Mouse (Mus musculus) A20 (cell line): ENCODE data around the gene Hmga1b.
A peak's percentile ranks its signal among the peaks of the same experiment; 100 is the strongest.
"Not testable (repeated sequence)": the region's sequence is repeated elsewhere in the genome, so short reads cannot be mapped to it uniquely, and the experiment has no call there.

Experiments
- DNase-seq: peaks from one replicate; pipeline ENCODE4 v3.0.0-alpha.2; 2011; ENCODE audit warnings: low read depth, low spot score

The Hmga1b gene

DNA sequence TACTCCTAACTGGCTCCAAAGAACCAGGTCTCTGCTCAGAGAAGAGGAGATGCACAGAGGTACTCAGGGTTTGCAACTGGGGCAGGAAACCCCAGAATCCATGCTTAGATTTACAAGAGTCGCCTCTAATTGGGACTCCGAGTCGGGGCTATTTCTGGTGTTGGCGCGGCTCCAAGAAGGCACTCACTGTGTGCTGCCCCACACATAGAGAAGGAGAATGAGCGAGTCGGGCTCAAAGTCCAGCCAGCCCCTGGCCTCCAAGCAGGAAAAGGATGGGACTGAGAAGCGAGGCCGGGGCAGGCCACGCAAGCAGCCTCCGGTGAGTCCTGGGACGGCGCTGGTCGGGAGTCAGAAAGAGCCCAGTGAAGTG is at the start of gene Hmga1b:
TSS of gene Hmga1b (plus strand) at position 123 of the 370 bp plus-strand sequence.
- not testable (repeated sequence) for DNase-seq

DNA sequence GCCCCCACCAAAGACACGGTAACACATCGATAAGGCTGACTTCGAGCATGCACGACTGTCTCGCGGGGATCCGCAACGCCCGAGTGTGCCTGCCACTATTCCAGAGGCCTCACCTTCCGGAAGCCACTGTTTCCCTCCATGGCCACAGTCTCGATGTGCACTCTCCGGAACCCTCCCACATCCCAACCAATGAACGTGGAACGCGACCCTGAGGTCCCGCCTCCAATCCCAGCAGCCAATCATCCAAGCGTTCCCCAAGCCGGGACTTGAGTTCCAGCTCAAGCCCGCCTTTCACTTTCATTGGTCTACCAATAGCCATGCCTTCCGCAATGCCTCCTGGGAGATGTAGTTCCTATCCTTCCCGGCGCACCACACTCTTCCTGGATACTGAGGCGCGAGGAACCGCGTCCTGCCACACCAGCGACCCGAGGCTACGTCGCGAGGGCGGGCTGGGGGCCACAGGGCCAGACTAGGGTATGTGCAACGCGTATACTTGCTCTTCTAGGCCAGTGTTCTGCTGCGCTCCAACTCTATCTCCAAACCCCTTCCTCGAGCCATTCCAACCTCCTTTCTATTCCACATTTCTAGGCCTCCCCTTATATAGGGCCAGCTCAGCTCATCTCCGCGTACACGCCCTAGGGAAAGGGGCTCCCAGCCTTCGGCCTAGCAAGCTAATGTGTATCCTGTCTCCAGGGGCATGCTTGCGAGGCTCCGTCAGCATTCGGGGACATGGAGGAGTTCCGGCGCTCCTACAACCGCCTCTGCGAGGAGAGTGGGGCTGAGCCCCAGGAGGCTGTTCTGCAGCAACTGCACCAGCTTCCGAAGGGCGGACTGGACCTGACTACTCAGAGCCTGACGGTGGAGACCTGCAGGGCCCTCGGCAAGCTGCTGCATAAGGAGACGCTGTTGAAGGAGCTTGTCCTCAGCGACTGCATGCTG is 48.7 kb upstream of the Hmga1b start, which contains the start of the genes Cenpx and Lrrc45:
TSS of gene Cenpx (minus strand) at position 159 of the 939 bp plus-strand sequence.
TSS of gene Lrrc45 (plus strand) at position 346 of the 939 bp plus-strand sequence.
- peak; percentile 98 for DNase-seq

DNA sequence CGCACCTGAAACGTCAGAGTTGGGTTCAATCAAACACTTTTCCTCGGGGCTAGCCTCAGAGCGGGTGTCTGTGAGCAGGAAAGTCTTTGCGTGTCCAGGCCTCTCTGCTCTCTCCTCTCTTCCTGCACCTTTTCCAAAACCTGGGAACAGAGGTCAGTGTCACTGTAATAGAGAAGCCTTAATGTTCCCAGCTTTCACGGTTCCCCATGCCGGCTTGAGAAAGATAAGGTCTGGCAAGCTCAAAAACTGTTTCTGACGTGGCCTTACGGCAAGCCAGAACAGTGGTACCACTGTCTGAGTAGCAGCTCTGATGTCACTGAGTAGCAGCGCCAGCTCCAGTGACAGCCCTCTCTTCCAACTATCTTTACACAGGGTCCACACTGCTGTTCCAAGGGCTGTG is 48.0 kb upstream of the Hmga1b start:
- no peak for DNase-seq

DNA sequence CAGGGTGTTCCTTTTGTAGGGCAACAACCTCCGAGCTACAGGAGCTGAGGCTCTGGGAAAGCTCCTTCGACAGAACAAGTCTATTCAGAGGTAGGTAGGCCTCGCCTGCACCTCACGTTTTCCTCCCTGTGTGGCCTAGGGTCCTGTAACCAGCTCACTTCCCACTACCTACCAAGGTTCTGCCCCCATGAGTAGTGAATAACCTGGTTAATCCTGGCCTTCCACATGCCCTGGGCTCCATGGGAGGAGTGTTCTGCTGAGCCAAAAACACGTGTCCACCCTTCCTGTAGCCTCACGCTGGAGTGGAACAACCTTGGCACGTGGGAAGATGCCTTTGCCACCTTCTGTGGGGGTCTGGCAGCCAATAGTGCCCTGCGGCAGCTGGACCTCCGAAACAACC is 47.5 kb upstream of the Hmga1b start:
- DNase-seq = no peak

DNA sequence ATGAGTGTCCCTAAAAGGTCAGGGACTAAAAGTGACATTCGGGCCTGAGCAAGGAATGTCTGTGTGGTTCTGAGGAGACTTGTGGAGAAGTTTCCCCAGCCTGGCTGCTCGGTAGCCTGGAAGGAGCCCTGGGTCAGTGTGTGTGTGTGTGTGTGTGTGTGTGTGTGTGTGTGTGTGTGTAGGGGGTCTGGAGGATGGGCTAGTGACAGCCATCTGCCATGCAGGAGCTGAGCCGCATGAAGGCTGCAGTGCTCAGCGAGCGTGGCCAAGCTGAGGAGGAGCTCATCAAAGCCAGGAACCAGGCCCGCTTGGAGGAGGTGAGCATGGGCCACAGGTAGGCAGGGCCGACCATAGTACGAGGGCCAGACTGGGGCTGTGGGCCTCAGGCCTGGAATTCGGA is 43.4 kb upstream of the Hmga1b start:
- DNase-seq = no peak

DNA sequence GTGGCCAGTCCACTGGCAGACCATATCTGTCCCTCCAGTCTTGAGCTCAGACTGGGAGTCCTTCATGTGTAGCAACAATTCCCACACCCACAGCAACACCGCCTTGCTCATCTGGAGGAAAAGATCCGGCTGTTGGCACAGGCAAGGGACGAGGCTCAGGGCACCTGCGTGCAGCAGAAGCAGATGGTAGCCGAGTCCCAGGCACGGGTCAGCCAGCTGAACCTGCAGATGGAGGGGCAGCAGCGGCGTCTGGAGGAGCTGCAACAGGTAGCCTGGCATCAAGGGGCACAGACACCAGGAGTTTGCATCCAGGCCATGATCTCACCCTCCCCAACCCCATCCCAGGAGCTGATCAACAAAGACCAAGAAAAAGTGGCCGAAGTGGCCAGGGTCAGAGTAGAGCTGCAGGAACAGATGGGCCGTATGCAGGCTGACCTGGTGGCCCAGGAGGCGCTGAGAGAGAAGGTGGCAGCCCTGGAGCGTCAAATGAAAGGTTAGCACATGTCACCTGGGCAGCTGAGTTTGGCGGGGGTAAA is 42.7 kb upstream of the Hmga1b start:
- DNase-seq = no peak

DNA sequence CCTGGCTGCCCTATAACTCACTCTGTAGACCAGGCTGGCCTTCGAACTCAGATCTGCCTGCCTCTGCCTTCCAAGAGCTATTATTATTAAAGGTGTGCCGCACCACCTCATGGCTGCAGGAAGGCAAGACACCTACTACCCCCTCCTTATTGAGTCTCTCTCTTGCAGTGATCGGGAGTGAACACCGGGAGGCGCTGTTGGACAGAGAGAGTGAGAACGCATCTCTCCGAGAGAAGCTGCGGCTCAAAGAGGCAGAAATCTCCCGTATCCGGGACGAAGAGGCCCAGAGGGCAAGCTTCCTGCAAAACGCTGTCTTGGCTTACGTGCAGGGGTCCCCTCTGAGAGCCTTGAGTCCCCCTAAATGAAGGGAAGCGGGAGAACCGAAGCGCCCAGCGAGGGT is 42.1 kb upstream of the Hmga1b start:
- peak; percentile 61 for DNase-seq

DNA sequence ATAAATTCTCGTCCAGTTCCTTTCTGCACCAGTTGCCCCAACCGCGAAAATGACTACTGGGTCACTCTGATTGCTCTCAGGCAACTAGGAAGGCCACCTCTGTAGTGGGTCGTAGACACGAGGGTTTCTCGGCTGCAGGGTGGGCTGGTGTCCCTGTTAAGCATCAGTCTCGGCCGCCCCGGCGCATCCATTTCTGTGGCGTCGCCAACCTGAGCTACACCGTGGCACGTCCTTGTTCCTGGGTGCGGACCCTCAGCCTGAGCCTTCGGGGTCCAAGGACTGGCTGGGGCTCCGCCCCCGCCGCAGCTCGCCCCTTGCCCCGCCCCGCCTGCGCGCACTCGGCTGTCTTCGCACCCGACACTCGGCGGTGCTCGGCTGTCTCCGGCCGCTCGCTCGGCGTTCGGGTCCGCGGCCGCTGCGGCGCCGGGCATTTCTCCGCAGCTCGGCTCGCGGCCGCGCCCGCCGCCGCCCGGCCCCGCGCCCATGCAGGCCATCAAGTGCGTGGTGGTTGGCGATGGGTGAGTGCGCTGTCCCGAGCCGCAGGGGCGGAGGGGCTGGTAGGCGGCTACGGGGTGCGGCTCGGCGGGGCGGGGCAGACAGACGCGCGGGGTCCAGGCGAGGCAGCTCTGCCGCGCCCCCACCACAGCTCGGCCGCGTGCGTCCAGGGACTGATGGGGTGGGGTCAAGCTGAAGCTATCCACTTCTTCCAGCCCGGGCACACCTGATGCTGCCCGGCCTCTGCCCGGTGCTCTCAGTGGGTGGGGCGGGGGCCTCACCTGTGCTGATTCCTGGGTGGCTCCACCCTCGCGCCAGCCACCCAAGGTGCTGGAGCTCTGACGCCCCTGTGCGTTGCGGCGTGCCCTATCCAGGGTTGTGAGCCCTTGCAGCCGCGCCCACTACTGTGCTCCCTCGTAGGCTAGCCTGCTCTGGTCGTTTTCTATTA is 41.2 kb upstream of the Hmga1b start, which contains the start of gene Rac3:
TSS of gene Rac3 (plus strand) at position 347 of the 943 bp plus-strand sequence.
- DNase-seq = no peak

DNA sequence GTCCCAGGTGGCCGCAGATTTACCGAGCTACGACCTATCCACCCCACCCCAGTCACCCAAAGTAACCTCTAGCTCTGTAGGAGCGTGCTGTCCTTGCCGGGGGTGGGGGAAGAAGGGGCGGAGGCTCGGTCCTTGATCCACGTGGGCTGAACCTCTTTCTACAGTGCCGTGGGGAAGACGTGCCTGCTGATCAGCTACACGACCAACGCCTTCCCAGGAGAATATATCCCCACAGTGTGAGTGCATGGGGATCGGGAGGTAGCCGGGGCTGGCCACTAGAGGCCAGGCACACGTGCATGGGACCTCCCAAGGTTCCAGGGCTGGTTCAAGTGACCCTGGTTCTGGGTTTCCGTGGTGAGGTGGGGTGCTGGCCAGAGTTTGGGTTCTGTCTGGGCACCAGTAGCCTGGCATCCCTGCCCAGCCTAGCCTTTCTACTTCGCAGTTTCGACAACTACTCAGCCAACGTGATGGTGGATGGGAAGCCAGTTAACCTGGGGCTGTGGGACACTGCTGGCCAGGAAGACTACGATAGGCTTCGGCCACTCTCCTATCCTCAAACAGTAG is 40.4 kb upstream of the Hmga1b start:
- no peak for DNase-seq

DNA sequence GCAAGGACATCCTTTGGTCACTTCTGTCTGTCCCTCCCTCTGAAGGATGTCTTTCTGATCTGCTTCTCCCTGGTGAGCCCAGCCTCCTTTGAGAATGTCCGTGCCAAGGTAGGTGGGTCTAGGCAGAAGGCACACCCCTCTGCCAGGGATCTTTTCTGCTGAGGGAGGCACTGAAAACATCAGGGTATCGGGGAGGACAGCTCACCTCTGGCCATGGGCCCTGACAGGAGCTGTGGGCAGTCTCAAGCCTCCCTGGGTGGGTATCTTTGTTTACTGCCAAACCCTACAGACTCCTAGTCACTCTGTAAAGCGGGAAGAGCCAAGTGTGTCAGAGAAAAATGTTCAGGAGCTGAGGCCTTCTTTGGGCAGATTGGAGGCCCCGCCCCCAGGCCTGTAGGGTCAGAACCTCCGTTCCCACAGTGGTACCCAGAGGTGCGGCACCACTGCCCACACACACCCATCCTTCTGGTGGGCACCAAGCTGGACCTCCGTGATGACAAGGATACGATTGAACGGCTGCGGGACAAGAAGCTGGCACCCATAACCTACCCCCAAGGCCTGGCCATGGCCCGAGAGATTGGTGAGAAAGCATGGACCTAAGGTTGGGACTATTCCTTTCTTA is 39.7 kb upstream of the Hmga1b start:
- DNase-seq = no peak

DNA sequence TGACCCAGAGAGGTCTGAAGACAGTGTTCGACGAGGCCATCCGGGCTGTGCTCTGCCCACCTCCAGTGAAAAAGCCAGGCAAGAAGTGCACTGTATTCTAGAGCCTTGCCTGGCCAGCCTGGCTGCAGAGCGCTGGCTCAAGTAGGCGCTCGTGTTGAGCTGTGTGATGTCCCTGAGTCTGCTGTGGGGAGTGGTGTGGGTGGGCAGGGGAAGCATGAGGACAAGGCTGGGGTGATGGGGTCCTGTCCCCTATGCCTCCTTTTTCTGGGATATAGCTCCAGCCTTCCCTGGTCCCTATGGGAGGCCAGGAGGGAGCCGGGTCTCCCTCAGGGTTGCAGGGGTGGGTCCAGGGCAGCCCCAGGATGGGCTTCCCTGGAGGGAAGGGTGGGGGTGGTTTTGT is 39.1 kb upstream of the Hmga1b start:
- no peak for DNase-seq

DNA sequence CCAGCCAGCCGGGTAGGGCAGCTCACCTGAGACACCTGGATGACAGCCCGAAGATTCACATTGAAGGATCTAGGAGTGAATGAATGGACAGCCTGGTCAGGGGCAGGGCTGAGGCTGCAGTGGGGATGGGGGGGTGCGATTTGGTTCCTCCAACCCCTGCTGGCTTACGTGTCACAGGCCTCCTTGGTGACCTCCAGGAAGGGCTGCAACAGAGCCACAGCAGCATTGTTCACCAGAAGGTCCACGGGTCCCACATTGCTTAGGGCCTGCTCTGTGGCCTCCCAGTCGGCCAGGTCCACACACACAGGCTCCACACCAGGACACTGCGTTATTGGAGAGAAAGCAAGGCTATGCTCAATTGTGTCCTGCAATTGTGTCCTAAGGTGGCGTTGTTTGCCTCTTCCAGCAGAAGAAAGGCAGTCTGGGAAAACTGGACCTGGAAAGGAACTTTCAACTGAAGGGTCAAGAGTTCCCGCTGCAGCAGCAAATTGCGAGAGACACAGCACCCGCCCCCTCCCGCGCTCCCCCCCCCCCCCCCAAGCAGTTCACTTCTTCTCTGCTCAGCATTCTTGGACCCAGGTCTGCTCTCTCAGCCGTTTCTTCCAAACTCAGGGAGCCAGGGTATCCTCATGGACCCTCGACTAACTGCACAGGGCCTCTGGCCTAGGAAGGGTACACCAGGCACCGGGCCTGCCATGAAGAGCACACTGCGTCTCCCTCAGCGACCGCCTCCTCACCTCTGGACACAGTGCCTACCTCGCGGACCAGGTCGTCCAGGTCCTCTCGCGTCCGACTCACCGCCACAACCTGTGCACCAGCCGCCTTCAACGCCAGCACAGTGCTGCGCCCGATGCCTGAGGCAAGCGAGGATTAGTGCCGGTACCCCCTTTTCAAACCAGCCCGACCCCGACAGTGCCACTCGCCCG is 36.1 kb upstream of the Hmga1b start:
- DNase-seq = no peak

DNA sequence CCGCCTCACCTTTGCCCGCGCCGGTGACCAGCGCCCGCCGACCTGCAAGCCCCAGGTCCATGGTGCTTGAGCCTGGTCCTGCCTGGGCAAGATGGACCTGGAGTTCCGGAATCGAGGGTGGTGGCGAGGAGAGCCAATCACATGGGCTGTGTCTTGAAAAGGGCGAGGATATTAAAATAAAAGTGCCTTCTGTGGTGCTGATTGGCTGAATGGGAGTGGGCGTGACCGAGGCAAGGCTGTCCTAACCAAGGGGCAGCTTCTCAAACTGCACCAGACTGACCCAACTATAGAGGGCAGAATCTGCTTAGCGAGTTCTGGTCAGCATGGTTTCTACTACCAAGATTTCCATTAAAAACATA is 35.4 kb upstream of the Hmga1b start, which contains the start of gene Dcxr:
TSS of gene Dcxr (minus strand) at position 113 of the 359 bp plus-strand sequence.
- peak; percentile 91 for DNase-seq

DNA sequence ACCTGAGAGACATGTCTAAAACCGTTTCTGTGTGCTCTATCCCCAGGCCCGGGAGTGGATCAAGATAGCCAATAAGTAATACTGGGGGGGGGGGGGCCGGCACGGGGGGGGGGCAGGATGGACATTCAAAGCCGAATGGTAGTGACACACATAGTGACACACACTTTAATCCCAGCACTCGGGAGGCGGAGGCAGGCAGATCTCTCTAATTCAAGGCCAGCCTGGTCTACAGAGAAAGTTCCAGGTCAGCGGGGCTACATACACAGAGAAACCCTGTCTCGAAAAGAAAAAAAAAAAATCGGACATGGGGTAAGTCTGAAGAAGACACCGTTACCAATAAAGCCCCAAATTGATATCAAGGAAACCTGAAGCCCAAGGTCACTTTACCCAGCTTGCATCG is 35.0 kb upstream of the Hmga1b start:
- DNase-seq = no peak

DNA sequence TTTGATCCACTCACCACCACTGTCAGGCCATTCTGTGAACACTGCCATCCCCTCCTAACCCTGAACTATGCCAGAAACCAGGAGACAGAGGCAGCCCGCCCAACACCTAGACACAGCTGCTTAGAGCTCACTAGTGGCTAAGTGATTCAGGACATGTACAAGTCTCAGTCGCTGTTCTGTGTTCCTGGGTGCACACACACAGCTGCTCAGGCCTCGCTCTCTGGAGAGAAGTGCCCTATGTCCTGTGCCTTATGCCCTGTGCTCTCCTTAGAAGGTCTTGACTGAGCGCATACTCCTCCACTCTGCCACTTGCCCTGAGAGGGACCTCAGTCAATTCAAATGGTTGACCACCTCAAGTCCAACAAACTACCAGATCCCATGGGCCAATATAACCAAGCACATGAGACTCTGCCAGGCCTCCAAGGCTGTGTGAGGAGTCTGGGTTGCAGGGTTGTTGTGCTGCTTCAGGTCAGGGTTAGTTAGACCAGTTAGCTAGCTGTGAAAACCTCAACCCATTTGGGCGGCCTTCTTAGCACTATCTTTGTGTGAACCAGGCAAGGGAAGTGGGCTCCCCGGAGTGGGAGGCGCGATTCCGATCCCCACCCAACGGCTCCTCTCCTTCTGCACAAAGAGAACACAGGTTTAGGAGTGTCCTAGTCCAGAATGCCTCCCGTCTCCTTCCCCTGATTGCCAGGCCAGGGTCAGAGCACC is 33.9 kb upstream of the Hmga1b start:
- no peak for DNase-seq

DNA sequence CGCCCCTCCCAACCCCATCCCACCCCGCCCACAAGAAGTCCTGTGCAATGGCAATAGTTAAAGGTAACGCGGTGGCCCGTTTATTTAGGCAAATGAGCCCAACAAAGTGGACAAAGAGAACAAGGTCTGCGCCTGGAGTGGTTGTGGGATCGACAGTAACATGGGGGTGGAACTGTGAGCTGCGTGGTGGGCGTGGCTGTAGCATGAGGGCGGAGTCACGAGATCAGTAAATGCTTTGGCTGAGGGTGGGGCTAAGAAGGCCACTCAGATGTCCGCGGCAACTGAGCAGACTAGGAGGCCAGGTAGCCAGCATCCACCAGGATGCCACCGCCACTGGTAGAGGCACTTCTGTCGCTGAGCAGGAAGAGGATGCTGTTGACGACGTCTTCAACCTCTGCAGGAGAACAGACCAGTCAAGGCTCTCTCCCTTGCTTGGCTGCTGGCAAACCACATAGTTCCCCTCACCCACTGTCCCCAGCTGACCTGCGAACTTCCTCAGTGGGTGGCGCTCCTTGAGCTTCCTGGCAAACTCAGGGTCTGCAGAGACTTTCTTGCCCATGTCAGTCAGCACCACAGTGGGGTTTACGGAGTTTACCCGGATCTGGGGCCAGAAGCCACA is 33.1 kb upstream of the Hmga1b start:
- not testable (repeated sequence) for DNase-seq

DNA sequence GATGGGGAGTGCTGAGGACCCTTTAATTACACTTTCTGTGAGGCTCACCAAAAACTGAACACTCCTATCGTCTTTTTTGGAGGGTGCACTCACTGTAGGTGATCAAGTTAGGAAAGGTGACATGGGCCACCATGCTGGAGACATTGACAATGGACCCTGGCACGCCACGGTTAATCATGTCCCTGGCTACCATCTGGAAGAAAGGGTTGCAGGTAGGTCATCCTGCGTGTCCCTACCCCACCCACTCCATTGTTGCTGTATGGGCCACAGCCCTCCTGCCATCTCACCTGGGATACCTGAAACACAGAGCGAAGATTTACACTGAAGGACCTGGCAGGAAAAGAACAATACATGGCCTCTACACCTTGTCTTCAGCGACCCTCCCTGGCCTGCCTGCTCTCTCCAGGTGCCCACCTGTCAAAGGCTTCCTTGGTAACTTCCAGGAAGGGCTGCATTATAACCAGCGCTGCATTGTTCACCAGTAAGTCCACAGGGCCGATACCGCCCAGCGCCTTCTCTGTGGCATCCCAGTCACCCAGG is 32.2 kb upstream of the Hmga1b start:
- DNase-seq = no peak

DNA sequence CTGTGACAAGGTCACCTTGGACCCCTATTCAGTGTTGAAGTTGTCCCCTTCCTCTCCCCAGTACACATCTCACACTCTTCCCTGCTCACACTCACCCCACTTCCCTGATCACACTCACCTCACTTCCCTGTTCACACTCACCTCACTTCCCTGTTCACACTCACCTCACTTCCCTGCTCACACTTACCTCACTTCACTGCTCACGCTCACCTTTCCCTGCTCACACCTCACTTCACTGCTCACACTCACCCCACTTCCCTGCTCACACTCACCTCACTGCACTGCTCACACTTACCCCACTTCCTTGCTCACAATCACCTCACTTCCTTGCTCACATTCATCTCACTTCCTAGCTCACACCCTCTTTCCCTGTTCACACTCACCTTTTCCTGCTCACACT is 31.2 kb upstream of the Hmga1b start:
- no peak for DNase-seq
